Mouse (Mus musculus) adrenal gland, postnatal 14 days (tissue): ENCODE measurements around the gene Wdr93. TPM values are rescaled to one million over a fixed set of nuclear protein-coding genes. Genes with fewer than 3 reads are reported as not detected.

ENCODE experiments used
- DNase-seq: peaks from one replicate; pipeline ENCODE4 v3.0.0; 2021; ENCODE audit warnings: mixed read lengths
- long read RNA-seq, 2 experiments: library from polyadenylated mRNA; stranded (forward); transcript quantifications; one replicate each; pipeline ENCODE4 v2.0.0; 2021
- total RNA-seq: library from RNA; stranded (reverse); gene quantifications from 2 replicates; pipeline ENCODE4 v1.2.3, GENCODE M21; 2021

Gene Wdr93
- 1.8 and 2.8 TPM in 2 replicates for total RNA-seq
- long read RNA-seq, experiment 1, partial matches to known transcripts, result 2 of 3 reads
- long read RNA-seq, experiment 1, other reads (novel, unspliced or antisense), result 1 of 3 reads
- long read RNA-seq, experiment 2, partial matches to known transcripts, result 0 of 4 reads
- long read RNA-seq, experiment 2, other reads (novel, unspliced or antisense), result 4 of 4 reads

- peak; percentile 93 for DNase-seq
These were observed at the start of gene Wdr93, which contains the start of gene Pex11a for GRCm38 (mm10) chr7:79742659-79743536. Wdr93 (plus strand) TSS chr7:79743163. Pex11a (minus strand) TSS chr7:79743131.

- DNase-seq, result no peak
These were observed 46.5 kb upstream of the Wdr93 start for GRCm38 (mm10) chr7:79696495-79696894.

GRCm38 (mm10) chr7:79702755-79703154, 40.2 kb upstream of the Wdr93 start:
- DNase-seq, result no peak

- DNase-seq, result no peak
These were observed 37.8 kb upstream of the Wdr93 start for GRCm38 (mm10) chr7:79705210-79705609.

GRCm38 (mm10) chr7:79710130-79710607, 32.8 kb upstream of the Wdr93 start:
- peak; percentile 72 for DNase-seq

- DNase-seq, result no peak
These were observed 32.1 kb upstream of the Wdr93 start for GRCm38 (mm10) chr7:79710831-79711230.

GRCm38 (mm10) chr7:79715187-79715981, 27.6 kb upstream of the Wdr93 start, which contains the start of gene Kif7:
Kif7 (minus strand) TSS chr7:79715720.
- peak; percentile 94 for DNase-seq

- peak; percentile 80 for DNase-seq
These were observed 21.5 kb upstream of the Wdr93 start for GRCm38 (mm10) chr7:79721386-79721977.

- peak; percentile 78 for DNase-seq
These were observed 15.9 kb upstream of the Wdr93 start for GRCm38 (mm10) chr7:79727091-79727490.

GRCm38 (mm10) chr7:79728219-79728618, 14.7 kb upstream of the Wdr93 start:
- peak; percentile 82 for DNase-seq

GRCm38 (mm10) chr7:79729169-79729568, 13.8 kb upstream of the Wdr93 start:
- peak; percentile 86 for DNase-seq

- DNase-seq, result peak; percentile 73
These were observed 13.1 kb upstream of the Wdr93 start for GRCm38 (mm10) chr7:79729743-79730370.

- DNase-seq, result peak; percentile 72
These were observed 11.5 kb upstream of the Wdr93 start for GRCm38 (mm10) chr7:79731438-79731837.

GRCm38 (mm10) chr7:79732622-79733021, 10.3 kb upstream of the Wdr93 start, which contains the start of gene Plin1:
Plin1 (minus strand) TSS chr7:79732903.
- peak; percentile 69 for DNase-seq

- peak; percentile 87 for DNase-seq
These were observed 8.4 kb upstream of the Wdr93 start for GRCm38 (mm10) chr7:79734563-79734962.

GRCm38 (mm10) chr7:79736511-79736910, 6.5 kb upstream of the Wdr93 start:
- no peak for DNase-seq

GRCm38 (mm10) chr7:79738913-79739312, 4.0 kb upstream of the Wdr93 start:
- peak; percentile 28 for DNase-seq

GRCm38 (mm10) chr7:79740279-79740678, 2.7 kb upstream of the Wdr93 start:
- DNase-seq, result peak; percentile 34

GRCm38 (mm10) chr7:79742277-79742658, 695 bp upstream of the Wdr93 start:
- DNase-seq, result no peak

GRCm38 (mm10) chr7:79744051-79744450, 1.1 kb downstream of the Wdr93 start:
- DNase-seq, result no peak

GRCm38 (mm10) chr7:79744585-79744984, 1.6 kb downstream of the Wdr93 start:
- no peak for DNase-seq
